Mouse (Mus musculus) neutrophil, adult 65 days (primary cell): ENCODE data around the gene Edar. TPM values are rescaled to one million over a fixed set of nuclear protein-coding genes. Genes with fewer than 3 reads are reported as not detected.

ENCODE experiments used
- total RNA-seq: library from RNA; stranded (reverse); gene quantifications from 2 replicates; pipeline ENCODE4 v1.2.4, GENCODE M21; 2023

The Edar gene
- not detected in 2 replicates for total RNA-seq

GRCm38 (mm10) chr10:58675533-58675932 lies at the start of gene Edar:
Gene Edar (minus strand): TSS chr10:58675654.

GRCm38 (mm10) chr10:58718110-58718509 lies 42.7 kb upstream of the Edar start, which contains the start of gene Gm17542:
Gene Gm17542 (minus strand): TSS chr10:58718210.

Other genes starting within 250 kb of the Edar start
- 115 and 171 TPM in 2 replicates for gene Ranbp2, start 228.7 kb downstream of the Edar start, total RNA-seq
- gene Ccdc138, start 177.7 kb downstream of the Edar start, total RNA-seq, result 2.8 and 3.3 TPM in 2 replicates
- gene Gm17542, start 42.6 kb upstream of the Edar start, total RNA-seq, result not detected in 2 replicates
- not detected in 2 replicates for gene Sh3rf3, start 137.7 kb upstream of the Edar start, total RNA-seq